ENCODE assay signal across 9 mouse cellular contexts in genomic region chr6:97488821-97489220, GRCm38 (mm10).
DNase-seq lines count a peak whose midpoint lies in the region; ATAC-seq and TF ChIP-seq lines count a peak whose summit lies in the region.
"Had no signal": no experiment of that assay in that cellular context is flagged by ENCODE, and none has a peak within 500 bp of the region (broad histone marks: within the 10 kb centered on the region; RNA-seq: fewer than 3 reads in every experiment).

No protein-coding gene starts in this region.

- peaks cover 3% of the 10 kb centered on the region for H3K4me1 ChIP-seq in heart, adult 2 months (ENCODE audit: control insufficient read depth, insufficient read depth, low read length)
- peaks cover 27% of the 10 kb centered on the region for H3K4me1 ChIP-seq in heart, embryonic 10.5 days
- 0 out of 2 replicates have a peak, but pooled peaks cover 6% of the 10 kb centered on the region for H3K4me1 ChIP-seq in liver, embryonic 12.5 days

- H3K4me3 ChIP-seq in heart, adult 2 months, result no peak overlapping the region
- H3K4me3 ChIP-seq in heart, embryonic 10.5 days, result no peak overlapping the region
- H3K4me3 ChIP-seq in liver, embryonic 12.5 days, result no peak overlapping the region

- 40% methylated on average over 7 of the region's 7 CpGs for WGBS in heart, adult 2 months
- 35% methylated on average over 7 of the region's 7 CpGs for WGBS in heart, embryonic 10.5 days
- WGBS in liver, embryonic 12.5 days (ENCODE audit: insufficient replicate concordance), result 30% methylated on average over 7 of the region's 7 CpGs

- H3K27ac ChIP-seq in heart, adult 2 months, result peak overlapping the region; percentile 70
- no peak overlapping the region for H3K27ac ChIP-seq in heart, embryonic 10.5 days
- no peak overlapping the region for H3K27ac ChIP-seq in liver, embryonic 12.5 days

- no peak for TF ChIP-seq EP300 in heart, adult 2 months (IDR thresholded peaks at IDR 0.05; ENCODE audit: insufficient read depth, low read depth, low read length)

- TF ChIP-seq POLR2A in heart, adult 2 months (IDR thresholded peaks at IDR 0.05; ENCODE audit: insufficient read depth, low read depth, low read length), result peak; percentile 58; the same call in 1 of the 2 replicates
- TF ChIP-seq POLR2A in brain, embryonic 14.5 days (IDR thresholded peaks at IDR 0.05; ENCODE audit: borderline replicate concordance, extremely low read depth, insufficient read depth, insufficient read length, poor library complexity, severe bottlenecking), result no peak

- H3K36me3 ChIP-seq in heart, adult 2 months (ENCODE audit: control insufficient read depth, insufficient read depth, low read length), result no peaks in the 10 kb centered on the region
- H3K36me3 ChIP-seq in heart, embryonic 10.5 days, result no peaks in the 10 kb centered on the region
- no peaks in the 10 kb centered on the region for H3K36me3 ChIP-seq in liver, embryonic 12.5 days

- H3K9ac ChIP-seq in heart, adult 2 months (ENCODE audit: low read depth, low read length), result no peak overlapping the region
- H3K9ac ChIP-seq in liver, embryonic 12.5 days, result no peak overlapping the region

- no peak for ATAC-seq in liver, embryonic 12.5 days
- ATAC-seq: Patski had no signal

- no peaks in the 10 kb centered on the region for H3K27me3 ChIP-seq in heart, adult 2 months (ENCODE audit: control insufficient read depth, insufficient read depth, low read length)
- H3K27me3 ChIP-seq in heart, embryonic 10.5 days (ENCODE audit: insufficient read depth, poor library complexity, severe bottlenecking), result peaks cover 27% of the 10 kb centered on the region
- H3K27me3 ChIP-seq in liver, embryonic 12.5 days (replicated peaks), result peaks cover 39% of the 10 kb centered on the region

- peak; percentile 46 to 56 for DNase-seq in heart, adult 2 months
- DNase-seq in heart, embryonic 10.5 days (ENCODE audit: low spot score), result no peak
- DNase-seq in brain, embryonic 14.5 days (ENCODE audit: low read depth), result peak; percentile 66
- peak; percentile 59 for DNase-seq in gastrocnemius, postnatal 25 days
- peak; percentile 35 for DNase-seq in lung, postnatal 14 days
- no peak for DNase-seq in spleen, postnatal 4 days (ENCODE audit: low spot score in 2 of 2)
- DNase-seq in frontal cortex, postnatal 14 days (ENCODE audit: low spot score in 2 of 2), result no peak

- H3K79me2 ChIP-seq in heart, adult 2 months (replicated peaks; ENCODE audit: control insufficient read depth, insufficient read depth, low read length), result no peaks in the 10 kb centered on the region

- TF ChIP-seq CTCF in heart, adult 2 months (IDR thresholded peaks at IDR 0.05), result no peak
- no peak for TF ChIP-seq CTCF in brain, embryonic 14.5 days (IDR thresholded peaks at IDR 0.05; ENCODE audit: borderline replicate concordance, extremely low read depth, insufficient read depth, insufficient read length)

- H3K4me2 ChIP-seq in liver, embryonic 12.5 days, result no peak overlapping the region

- H3K9me3 ChIP-seq in heart, embryonic 10.5 days, result no peaks in the 10 kb centered on the region
- H3K9me3 ChIP-seq in liver, embryonic 12.5 days (replicated peaks), result no peaks in the 10 kb centered on the region

- intact Hi-C loops in heart, adult 2 months (cut with DNase I), result loop anchor here (5.0 kb wide), 1 partner anchor 47 kb away; no protein-coding TSS in a partner anchor

Comparison
In these comparisons a context has a peak if more than half of its experiments do, and no peak if none do; other contexts are left out.
1. DNase-seq: peak in heart, adult 2 months (2 of 2), brain, embryonic 14.5 days (single experiment), gastrocnemius, postnatal 25 days (single experiment) and lung, postnatal 14 days (single experiment); none in heart, embryonic 10.5 days (single experiment), spleen, postnatal 4 days (0 of 2) and frontal cortex, postnatal 14 days (0 of 2).